ENCODE assay signal across 8 mouse cellular contexts in the genomic region with DNA sequence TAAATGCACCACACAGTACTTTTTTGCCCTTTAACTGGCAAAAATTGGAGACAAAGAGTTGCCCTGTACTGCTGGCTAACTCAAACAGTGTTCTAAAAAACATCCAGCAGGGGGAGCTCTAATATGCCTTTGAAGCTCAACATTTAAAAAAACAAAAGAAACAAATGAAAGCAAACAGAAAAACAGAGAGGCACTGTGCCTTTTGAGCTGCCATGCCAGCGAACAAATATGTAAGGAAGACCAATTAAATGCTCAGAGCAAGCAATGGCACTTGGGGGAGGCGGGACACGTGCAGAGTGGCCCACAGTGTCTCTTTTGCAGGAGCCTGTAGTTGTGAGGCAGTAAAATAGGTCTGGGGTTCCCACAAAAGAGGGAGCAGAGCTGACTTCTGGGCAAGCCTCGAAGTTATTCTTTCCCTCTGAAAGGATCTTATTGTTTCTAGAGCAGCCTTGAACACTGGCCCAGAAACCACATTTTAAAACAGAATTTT. TPM values are rescaled to one million over a fixed set of nuclear protein-coding genes. Genes with fewer than 3 reads are reported as not detected.
A peak's percentile ranks its signal among the peaks of the same experiment; 100 is the strongest.
DNase-seq lines count a peak whose midpoint lies in the region; ATAC-seq and TF ChIP-seq lines count a peak whose summit lies in the region.

No protein-coding gene starts in this region.

- DNase-seq in urinary bladder, postnatal 25 days (ENCODE audit: low spot score): peak; percentile 42
- no peak for DNase-seq in urinary bladder, postnatal 4 days (ENCODE audit: low spot score in 2 of 2)
- peak; percentile 96 for DNase-seq in embryo, embryonic 10.5 days (ENCODE audit: low spot score)
- peak; percentile 20 for DNase-seq in gastrocnemius, postnatal 25 days
- DNase-seq in left cerebral cortex, postnatal 25 days (ENCODE audit: low spot score in 2 of 2): peak; percentile 62 to 78
- peak; percentile 98 for DNase-seq in midbrain, embryonic 11.5 days (ENCODE audit: low spot score, missing footprints)

- no peaks in the 10 kb centered on the region for H3K36me3 ChIP-seq in intestine, postnatal 0 days (ENCODE audit: control insufficient read depth, insufficient read depth)
- no peaks in the 10 kb centered on the region for H3K36me3 ChIP-seq in midbrain, embryonic 11.5 days (ENCODE audit: control insufficient read depth, insufficient read depth, low read length)
- H3K36me3 ChIP-seq in stomach, embryonic 16.5 days (ENCODE audit: control insufficient read depth, insufficient read depth, low read length): no peaks in the 10 kb centered on the region

- no peak overlapping the region for H3K27ac ChIP-seq in intestine, postnatal 0 days (ENCODE audit: low read depth, low read length)
- H3K27ac ChIP-seq in midbrain, embryonic 11.5 days (ENCODE audit: low read depth, low read length): peak overlapping the region; percentile 40
- peak overlapping the region; percentile 68 for H3K27ac ChIP-seq in stomach, embryonic 16.5 days (ENCODE audit: low read length)

- no peak overlapping the region for H3K4me3 ChIP-seq in intestine, postnatal 0 days (ENCODE audit: low read depth, low read length)
- no peak overlapping the region for H3K4me3 ChIP-seq in midbrain, embryonic 11.5 days (ENCODE audit: low read depth, low read length)
- no peak overlapping the region for H3K4me3 ChIP-seq in stomach, embryonic 16.5 days (replicated peaks; ENCODE audit: low read length)

- ATAC-seq in intestine, postnatal 0 days: peak; percentile 53; the same call in 1 of the 2 replicates
- peak; percentile 82 for ATAC-seq in midbrain, embryonic 11.5 days (ENCODE audit: low FRiP score)
- 0 out of 2 replicates have a peak, but pooled peaks have one; percentile 23 for ATAC-seq in stomach, embryonic 16.5 days (ENCODE audit: insufficient read depth, low FRiP score)

- peak; percentile 86 for TF ChIP-seq CTCF in intestine, postnatal 0 days (IDR thresholded peaks at IDR 0.05; ENCODE audit: low read depth)

- no peaks in the 10 kb centered on the region for H3K9me3 ChIP-seq in intestine, postnatal 0 days (ENCODE audit: control insufficient read depth)
- no peaks in the 10 kb centered on the region for H3K9me3 ChIP-seq in midbrain, embryonic 11.5 days (ENCODE audit: control insufficient read depth, low read length)
- H3K9me3 ChIP-seq in stomach, embryonic 16.5 days (replicated peaks; ENCODE audit: control insufficient read depth, low read length): no peaks in the 10 kb centered on the region

- intact Hi-C loops in left cerebral cortex, postnatal 25 days (cut with DNase I): loop anchor here (1.0 kb wide), 1 partner anchor 313 kb away; no protein-coding TSS in a partner anchor

- H3K27me3 ChIP-seq in intestine, postnatal 0 days (replicated peaks; ENCODE audit: control insufficient read depth, insufficient read depth, low read length): no peaks in the 10 kb centered on the region
- no peaks in the 10 kb centered on the region for H3K27me3 ChIP-seq in midbrain, embryonic 11.5 days (ENCODE audit: control insufficient read depth, insufficient read depth, low read length)
- H3K27me3 ChIP-seq in stomach, embryonic 16.5 days (ENCODE audit: control insufficient read depth, insufficient read depth, low read length): no peaks in the 10 kb centered on the region

- H3K9ac ChIP-seq in intestine, postnatal 0 days (ENCODE audit: low read depth, low read length): no peak overlapping the region
- peak overlapping the region; percentile 54 for H3K9ac ChIP-seq in midbrain, embryonic 11.5 days (ENCODE audit: low read length)
- H3K9ac ChIP-seq in stomach, embryonic 16.5 days (ENCODE audit: low read length): peak overlapping the region; percentile 61; the same call in 1 of the 2 replicates

- no peaks in the 10 kb centered on the region for H3K4me1 ChIP-seq in intestine, postnatal 0 days (replicated peaks; ENCODE audit: control insufficient read depth, insufficient read depth, low read length)
- peaks cover 12% of the 10 kb centered on the region for H3K4me1 ChIP-seq in midbrain, embryonic 11.5 days (ENCODE audit: control insufficient read depth, insufficient read depth, low read length)
- H3K4me1 ChIP-seq in stomach, embryonic 16.5 days (ENCODE audit: control insufficient read depth, insufficient read depth, low read length): peaks cover 24% of the 10 kb centered on the region

- WGBS in intestine, postnatal 0 days: 8% methylated on average over 4 of the region's 4 CpGs
- 3% methylated on average over 4 of the region's 4 CpGs for WGBS in midbrain, embryonic 11.5 days
- 5% methylated on average over 4 of the region's 4 CpGs for WGBS in stomach, embryonic 16.5 days

- H3K4me2 ChIP-seq in intestine, postnatal 0 days (replicated peaks; ENCODE audit: low read depth): peak overlapping the region; percentile 45; the same call in 1 of the 2 replicates
- peak overlapping the region; percentile 32; the same call in 1 of the 2 replicates for H3K4me2 ChIP-seq in midbrain, embryonic 11.5 days
- H3K4me2 ChIP-seq in stomach, embryonic 16.5 days (ENCODE audit: low read depth, low read length): peak overlapping the region; percentile 42

RNA-seq across cellular contexts. Expression of a gene that starts 20.5 kb away (rescaled TPM):
- total RNA-seq in gastrocnemius, postnatal 25 days (2021): not detected
- not detected in 2 replicates for polyA plus RNA-seq in intestine, postnatal 0 days (2015; fragmentation: Nextera tagmentation; extraction: Ambion mirVana)
- total RNA-seq in left cerebral cortex, postnatal 25 days (2021): not detected
- polyA plus RNA-seq in midbrain, embryonic 11.5 days (2014; fragmentation: Nextera tagmentation; extraction: Ambion mirVana): not detected in 2 replicates
- not detected in 2 replicates for polyA plus RNA-seq in stomach, embryonic 16.5 days (2015; fragmentation: Nextera tagmentation; extraction: Ambion mirVana)

RNA-seq across cellular contexts. Expression of a gene that starts 30.9 kb away (rescaled TPM):
- total RNA-seq in gastrocnemius, postnatal 25 days (2021): 10 to 100 TPM; 15.1 to 16.4 TPM
- polyA plus RNA-seq in intestine, postnatal 0 days (2015; fragmentation: Nextera tagmentation; extraction: Ambion mirVana): 35.0 and 36.6 TPM in 2 replicates
- total RNA-seq in left cerebral cortex, postnatal 25 days (2021): 10 to 100 TPM; 15.4 to 16.6 TPM
- 33.3 and 35.7 TPM in 2 replicates for polyA plus RNA-seq in midbrain, embryonic 11.5 days (2014; fragmentation: Nextera tagmentation; extraction: Ambion mirVana)
- 36.3 and 39.7 TPM in 2 replicates for polyA plus RNA-seq in stomach, embryonic 16.5 days (2015; fragmentation: Nextera tagmentation; extraction: Ambion mirVana)

Comparison
In these comparisons a context has a peak if more than half of its experiments do, and no peak if none do; other contexts are left out.
1. DNase-seq: peak in urinary bladder, postnatal 25 days (single experiment), embryo, embryonic 10.5 days (single experiment), gastrocnemius, postnatal 25 days (single experiment), left cerebral cortex, postnatal 25 days (2 of 2) and midbrain, embryonic 11.5 days (single experiment); none in urinary bladder, postnatal 4 days (0 of 2).
2. ATAC-seq: peak in every context shown above with its lines; median percentile 82 in midbrain, embryonic 11.5 days; 53 in intestine, postnatal 0 days; 23 in stomach, embryonic 16.5 days.
3. Peak in every context shown above with its lines, with median percentiles within 50 percentile points of each other: H3K4me2 ChIP-seq.